Mouse (Mus musculus) heart, embryonic 16.5 days (tissue): ENCODE data around the gene Zbtb45. TPM values are rescaled to one million over a fixed set of nuclear protein-coding genes. Genes with fewer than 3 reads are reported as not detected.

Experiments used
- ATAC-seq: fragments of 200-750 bp; cut with Nextera tagmentation; replicated peaks from 2 replicates; pipeline ENCODE4 v1.8.0; 2017; ENCODE audit warnings: moderate number of reproducible peaks; ENCODE audit not compliant: insufficient read depth, low FRiP score; ENCODE audit errors: extremely low read depth
- H3K27ac ChIP-seq: fragments of 300-500 bp; sonication (generic); 2 replicates; pipeline ENCODE4 v1.5.1; 2014; ENCODE audit warnings: mild to moderate bottlenecking, low read length, control low read depth, moderate library complexity
- H3K27me3 ChIP-seq: fragments of 300-500 bp; sonication (generic); 2 replicates; pipeline ENCODE4 v1.6.1; 2014; ENCODE audit warnings: low read length, mixed read lengths; ENCODE audit not compliant: control insufficient read depth, insufficient read depth
- H3K36me3 ChIP-seq: fragments of 300-500 bp; sonication (generic); 2 replicates; pipeline ENCODE4 v1.6.1; 2014; ENCODE audit not compliant: control insufficient read depth, insufficient read depth
- H3K4me1 ChIP-seq: fragments of 300-500 bp; sonication (generic); 2 replicates; pipeline ENCODE4 v1.6.1; 2014; ENCODE audit warnings: low read length, mixed read lengths; ENCODE audit not compliant: control insufficient read depth, insufficient read depth
- H3K4me2 ChIP-seq: fragments of 300-500 bp; sonication (generic); 2 replicates; pipeline ENCODE4 v1.6.1; 2014; ENCODE audit warnings: low read depth, mild to moderate bottlenecking, control low read depth, low read length
- H3K4me3 ChIP-seq: fragments of 300-500 bp; sonication (generic); 2 replicates; pipeline ENCODE4 v1.5.1; 2014; ENCODE audit warnings: mild to moderate bottlenecking, control low read depth, low read length
- H3K9ac ChIP-seq: fragments of 300-500 bp; sonication (generic); 2 replicates; pipeline ENCODE4 v1.6.1; 2014; ENCODE audit warnings: low read length, control low read depth
- H3K9me3 ChIP-seq: fragments of 300-500 bp; sonication (generic); replicated peaks from 2 replicates; pipeline ENCODE4 v1.6.1; 2016; ENCODE audit warnings: low read length; ENCODE audit not compliant: control insufficient read depth
- WGBS: fragments of 180-500 bp; shearing (Covaris S2); extraction: QIAGEN DNeasy Blood & Tissue Kit; methylation state at CpG from one replicate; pipeline ENCODE4 v1.1.7; 2014; 5-methylcytosine and 5-hydroxymethylcytosine counted together
- polyA plus RNA-seq: library from polyadenylated mRNA; unstranded; fragments of >200 nt; fragmentation: Nextera tagmentation; extraction: Ambion mirVana; gene quantifications from 2 replicates; pipeline ENCODE4 v1.2.1, GENCODE M21; 2015

Gene Zbtb45
- polyA plus RNA-seq, 1 experiment from 2014 or later, result 20.4 TPM

DNA sequence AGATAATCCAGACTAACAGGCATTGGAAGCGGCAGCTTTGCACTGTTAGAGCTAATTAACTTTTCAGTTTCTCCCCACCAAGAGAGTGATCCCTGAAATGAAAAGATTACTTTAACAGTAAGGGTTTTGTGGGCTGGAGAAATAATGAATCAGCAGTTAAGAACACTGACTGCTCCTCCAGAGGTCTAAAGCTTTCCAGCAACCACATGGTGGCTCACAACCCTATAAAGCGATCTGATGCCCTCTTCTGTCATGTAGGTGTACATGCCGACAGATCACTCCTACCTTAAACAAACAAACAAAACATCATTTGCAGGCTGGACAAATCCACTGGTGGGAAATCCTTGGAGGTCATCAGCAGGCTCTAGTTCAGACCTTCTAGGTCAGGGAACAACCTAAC is 54.9 kb downstream of the Zbtb45 start:
- H3K9me3 ChIP-seq, result no peaks in the 10 kb centered on the region
- ATAC-seq, result peak; percentile 42; the same call in 1 of the 2 replicates
- H3K27ac ChIP-seq, result no peak overlapping the region
- H3K4me1 ChIP-seq, result peaks cover 6% of the 10 kb centered on the region; the same call in 1 of the 2 replicates
- H3K4me2 ChIP-seq, result no peak overlapping the region
- WGBS, result 40% methylated on average over 3 of the region's 3 CpGs
- no peaks in the 10 kb centered on the region for H3K36me3 ChIP-seq
- no peaks in the 10 kb centered on the region for H3K27me3 ChIP-seq
- H3K4me3 ChIP-seq, result no peak overlapping the region
- H3K9ac ChIP-seq, result no peak overlapping the region

Other genes starting within 250 kb of the Zbtb45 start
- 4.4 and 5.9 TPM in 2 replicates for gene Zscan18, start 206.4 kb downstream of the Zbtb45 start, polyA plus RNA-seq
- gene Zfp329, start 191.2 kb downstream of the Zbtb45 start, polyA plus RNA-seq, result 8.9 and 11.2 TPM in 2 replicates
- 23.9 and 26.5 TPM in 2 replicates for gene Zfp110, start 175.3 kb downstream of the Zbtb45 start, polyA plus RNA-seq
- 2.7 and 3.2 TPM in 2 replicates for gene Zfp128, start 128.9 kb downstream of the Zbtb45 start, polyA plus RNA-seq
- gene Zscan22, start 112.2 kb downstream of the Zbtb45 start, polyA plus RNA-seq, result 9.9 and 10.8 TPM in 2 replicates
- 521 and 529 TPM in 2 replicates for gene Rps5, start 87.7 kb downstream of the Zbtb45 start, polyA plus RNA-seq
- gene Rnf225, start 82.6 kb downstream of the Zbtb45 start, polyA plus RNA-seq, result 0.47 and 0.74 TPM in 2 replicates
- 6.5 and 6.7 TPM in 2 replicates for gene Zfp324, start 44.2 kb downstream of the Zbtb45 start, polyA plus RNA-seq
- 6.5 and 7.0 TPM in 2 replicates for gene Zfp446, start 32.2 kb downstream of the Zbtb45 start, polyA plus RNA-seq
- gene Slc27a5, start 11.8 kb downstream of the Zbtb45 start, polyA plus RNA-seq, result not detected in 2 replicates
- gene Trim28, start 10.9 kb downstream of the Zbtb45 start, polyA plus RNA-seq, result 123 and 143 TPM in 2 replicates
- gene Chmp2a, start 24.8 kb upstream of the Zbtb45 start, polyA plus RNA-seq, result 146 TPM in 2 replicates
- 49.0 and 94.2 TPM in 2 replicates for gene Ube2m, start 28.2 kb upstream of the Zbtb45 start, polyA plus RNA-seq
- gene Mzf1, start 44.7 kb upstream of the Zbtb45 start, polyA plus RNA-seq, result 1.7 and 2.1 TPM in 2 replicates
- gene Vmn1r85, start 85.1 kb upstream of the Zbtb45 start, polyA plus RNA-seq, result not detected in 2 replicates
- gene Vmn1r86, start 109.9 kb upstream of the Zbtb45 start, polyA plus RNA-seq, result not detected in 2 replicates
- not detected in 2 replicates for gene Vmn1r87, start 130.1 kb upstream of the Zbtb45 start, polyA plus RNA-seq
- gene Vmn1r88, start 149.5 kb upstream of the Zbtb45 start, polyA plus RNA-seq, result 0.01 TPM in 1 of 2 replicates, not detected in the other
- not detected in 2 replicates for gene Vmn1r89, start 203.0 kb upstream of the Zbtb45 start, polyA plus RNA-seq